Mouse (Mus musculus): Measurements from ENCODE around the gene Zdhhc15. TPM values are rescaled to one million over a fixed set of nuclear protein-coding genes. Genes with fewer than 3 reads are reported as not detected.

Zdhhc15 gene
- polyA plus RNA-seq, 1 experiment from 2014 or later = 13.4 TPM

Other genes starting within 250 kb of the Zdhhc15 start
- gene Uprt, start 188.2 kb downstream of the Zdhhc15 start, polyA plus RNA-seq (2014; fragmentation: Nextera tagmentation; extraction: Ambion mirVana) = 2.9 and 3.4 TPM in 2 replicates
- gene Magee2, start 186.2 kb upstream of the Zdhhc15 start, polyA plus RNA-seq (2014; fragmentation: Nextera tagmentation; extraction: Ambion mirVana) = 3.9 and 4.0 TPM in 2 replicates